Mouse (Mus musculus) 416B (cell line): ENCODE results near the gene Olfr1079.
"Not testable (repeated sequence)": the region's sequence is repeated elsewhere in the genome, so short reads cannot be mapped to it uniquely, and the experiment has no call there.

Experiments used
- DNase-seq: peaks from one replicate; pipeline ENCODE4 v3.0.0; 2011; ENCODE audit warnings: low read depth

Olfr1079 gene

DNA sequence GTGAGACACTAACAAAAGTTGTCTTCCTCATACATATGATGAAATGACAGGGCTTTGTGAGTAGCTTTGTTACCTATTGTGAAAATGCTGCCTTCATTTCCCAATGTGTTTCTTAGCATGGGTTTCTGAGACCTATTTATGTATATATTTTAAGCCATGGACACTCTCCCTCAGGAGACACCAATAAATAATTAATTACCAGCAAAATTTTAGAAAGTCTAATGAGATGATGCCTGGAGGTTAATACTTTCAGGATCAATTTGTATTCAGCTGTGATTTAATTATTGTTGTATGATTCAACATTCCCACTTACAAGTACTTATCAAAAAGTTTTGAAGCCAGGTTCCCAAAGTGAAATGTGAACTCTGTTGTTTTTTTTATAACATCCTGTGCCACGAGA is at the start of gene Olfr1079:
TSS of gene Olfr1079 (minus strand) at position 101 of the 400 bp plus-strand sequence.
- no peak for DNase-seq

DNA sequence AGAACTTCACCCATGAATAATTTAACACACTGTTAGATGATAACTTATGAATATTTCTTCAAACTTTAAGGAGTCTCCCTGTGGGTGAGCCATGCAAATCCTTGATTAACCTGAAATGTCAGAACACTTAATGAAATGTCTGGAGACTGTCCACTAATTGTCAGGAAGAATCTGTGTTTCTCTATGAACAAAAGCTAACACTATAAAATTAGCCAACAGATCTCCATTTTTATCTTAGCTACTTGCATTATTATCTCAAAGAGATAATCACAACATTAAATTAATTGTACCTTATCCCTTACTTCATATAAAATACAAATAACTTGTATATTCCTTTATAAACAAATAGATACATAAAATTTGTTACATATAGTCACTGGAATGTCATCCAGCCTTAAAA is 15.9 kb upstream of the Olfr1079 start, which contains the start of gene Olfr1080:
TSS of gene Olfr1080 (minus strand) at position 101 of the 400 bp plus-strand sequence.
- DNase-seq = not testable (repeated sequence)

DNA sequence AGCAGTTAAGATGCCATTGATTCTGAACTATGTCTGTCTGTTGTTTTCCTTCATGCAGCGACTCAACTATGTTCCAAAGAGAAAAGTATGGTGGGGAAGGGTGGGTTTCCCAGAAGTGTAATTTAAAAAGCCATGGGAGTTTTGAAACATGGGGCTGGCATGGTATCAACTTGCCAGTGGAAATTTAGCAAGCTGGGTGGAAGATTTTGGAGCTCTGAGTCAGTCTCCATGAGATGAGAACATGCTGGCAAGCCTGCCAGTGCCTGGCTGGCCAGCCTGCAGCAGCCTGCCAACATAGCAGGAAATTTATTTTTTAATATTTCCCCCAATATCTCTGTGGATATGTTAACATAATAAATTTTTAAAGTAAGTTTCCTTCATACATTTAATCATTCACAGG is 11.3 kb downstream of the Olfr1079 start:
- no peak for DNase-seq

DNA sequence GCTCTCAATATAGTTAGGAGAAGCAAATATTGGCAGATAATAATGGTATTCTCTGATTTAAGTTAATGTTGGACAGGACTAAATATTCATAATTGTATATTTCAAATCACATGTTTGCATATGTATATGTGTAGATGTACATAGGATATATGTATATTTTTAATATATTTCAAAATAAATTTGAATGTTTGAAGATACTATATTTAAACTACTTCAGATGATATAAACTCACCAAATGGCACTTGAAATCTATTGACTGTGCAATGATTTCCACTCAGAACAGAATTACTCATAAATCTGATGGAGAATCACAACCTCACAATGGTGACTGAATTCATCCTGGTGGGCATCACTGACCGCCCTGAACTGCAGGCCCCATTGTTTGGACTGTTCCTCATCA is 34.1 kb downstream of the Olfr1079 start, which contains the start of gene Olfr1076:
TSS of gene Olfr1076 (plus strand) at position 301 of the 400 bp plus-strand sequence.
- no peak for DNase-seq

DNA sequence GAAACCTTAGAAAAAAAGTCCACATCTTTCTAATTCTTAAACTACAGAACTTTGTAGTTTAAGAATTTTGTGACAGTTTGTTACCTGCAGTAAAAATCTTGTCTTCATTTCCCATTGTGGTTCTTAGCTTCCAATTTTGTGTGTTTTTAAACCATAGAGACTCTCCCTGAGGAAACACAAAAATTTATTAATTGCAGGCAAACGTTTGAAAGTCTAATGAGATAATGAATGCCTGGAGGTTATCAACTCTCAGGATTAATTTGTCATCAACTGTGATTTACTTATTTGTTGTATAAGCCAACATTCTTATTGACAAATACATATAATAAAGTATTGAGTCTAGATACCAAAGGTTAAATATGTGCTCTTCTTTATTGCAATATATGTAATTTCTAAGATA is 55.0 kb downstream of the Olfr1079 start, which contains the start of gene Olfr228:
TSS of gene Olfr228 (minus strand) at position 101 of the 400 bp plus-strand sequence.
- no peak for DNase-seq
